Mouse (Mus musculus) adrenal gland, adult 18-20 months (tissue): ENCODE measurements around the gene Zc3h12a. TPM values are rescaled to one million over a fixed set of nuclear protein-coding genes. Genes with fewer than 3 reads are reported as not detected.

ENCODE experiments used
- DNase-seq, 2 experiments: peaks; one replicate each; pipeline ENCODE4 v3.0.0; 2021 to 2022; ENCODE audit warnings: low spot score in 2 of 2
- total RNA-seq, 2 experiments: library from RNA; stranded (reverse); gene quantifications; 1 replicate in 1 of 2; 2 replicates in 1 of 2; pipeline ENCODE4 v1.2.3; 2021

Zc3h12a gene
- total RNA-seq, 2 experiments from 2014 or later = 4.1 to 6.5 TPM

- DNase-seq = peak; percentile 53 to 69
Observed at GRCm38 (mm10) chr4:125116090-125116861, 11.4 kb downstream of the Zc3h12a start.

GRCm38 (mm10) chr4:125115710-125116089 lies 11.9 kb downstream of the Zc3h12a start:
- no peak for DNase-seq

- DNase-seq = no peak
Observed at GRCm38 (mm10) chr4:125115081-125115480, 12.6 kb downstream of the Zc3h12a start.

DNA sequence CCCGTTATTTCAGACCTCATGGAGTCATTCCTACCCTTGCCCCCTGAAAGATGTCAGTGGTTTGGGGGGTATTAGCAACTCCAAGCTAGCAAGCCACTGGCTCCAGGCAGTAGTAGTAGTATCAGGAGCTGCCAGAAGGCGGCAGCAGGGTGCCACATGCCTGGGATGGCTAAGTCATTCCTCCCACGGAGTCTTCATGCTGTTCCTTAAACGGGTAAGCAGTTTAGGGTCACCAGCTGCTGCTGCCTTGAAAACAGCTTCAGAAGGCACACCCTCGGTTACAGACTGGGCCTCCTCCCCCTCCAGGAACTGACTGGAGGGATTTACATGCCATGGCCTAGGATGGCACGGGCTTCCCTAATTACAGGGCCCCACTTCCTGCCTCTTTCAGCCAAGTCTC lies 13.0 kb downstream of the Zc3h12a start:
- DNase-seq = peak; percentile 84 to 90

DNA sequence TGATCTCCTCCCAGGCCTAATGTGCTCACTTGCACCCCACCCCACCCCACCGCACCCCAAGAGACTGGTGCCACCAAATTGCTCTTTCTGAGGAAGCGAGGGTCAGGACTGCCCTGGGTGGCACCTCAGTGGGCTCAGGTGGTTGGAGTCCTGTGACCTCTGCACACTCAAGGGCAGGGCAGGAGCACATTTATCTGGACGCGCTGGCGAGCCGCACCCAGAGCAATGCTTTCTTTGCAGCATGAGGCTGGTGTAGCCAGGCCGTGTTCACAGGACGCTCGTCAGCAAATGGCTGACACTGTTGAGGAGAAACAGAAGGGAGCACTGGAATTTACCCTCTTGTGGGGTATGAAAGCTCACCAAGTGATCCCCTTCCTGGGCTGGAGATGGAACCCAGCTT lies 22.3 kb downstream of the Zc3h12a start:
- no peak for DNase-seq

DNA sequence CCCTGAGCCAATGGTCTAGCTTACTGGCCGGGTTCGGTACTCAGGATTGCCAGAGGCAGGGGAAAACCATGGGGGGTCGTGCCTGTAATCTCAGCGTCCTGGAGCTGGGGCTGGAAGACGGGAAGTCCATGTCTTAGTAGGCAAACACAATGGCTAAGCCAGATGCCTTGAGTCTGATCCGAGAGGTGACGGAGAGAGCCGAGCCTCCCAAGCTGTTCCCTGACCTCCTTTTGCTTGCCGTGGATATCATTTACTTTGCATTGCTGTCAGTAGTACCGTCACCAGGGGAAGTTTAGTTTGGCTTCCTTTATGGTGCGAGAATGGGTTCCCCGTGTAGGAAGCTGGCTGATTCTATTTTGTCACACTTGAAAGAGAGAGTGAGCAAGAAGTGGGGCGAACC lies 26.3 kb downstream of the Zc3h12a start:
- DNase-seq = no peak

DNA sequence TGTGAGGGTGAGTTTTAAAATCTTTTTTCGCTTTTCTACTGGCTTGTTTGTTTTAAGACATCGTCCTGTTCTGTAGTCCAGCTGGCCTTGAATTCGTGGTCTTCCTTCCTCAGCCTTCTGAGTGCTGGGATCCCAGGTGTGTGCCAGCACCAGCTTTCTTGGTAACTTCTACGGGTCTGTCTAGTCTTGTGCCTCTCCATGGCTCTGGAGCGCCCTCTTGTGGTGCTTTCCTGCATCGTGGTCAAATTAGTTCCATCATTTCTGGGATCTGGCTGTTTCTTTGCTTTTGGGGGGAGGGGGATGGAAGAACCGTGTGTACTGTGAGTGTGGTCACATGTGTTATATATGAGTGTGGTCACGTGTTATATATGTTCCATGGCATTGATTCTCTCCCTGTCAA lies 28.2 kb downstream of the Zc3h12a start:
- DNase-seq = peak; percentile 86 to 89

GRCm38 (mm10) chr4:125097412-125097811 lies 30.2 kb downstream of the Zc3h12a start:
- DNase-seq = no peak

- no peak for DNase-seq
Observed at GRCm38 (mm10) chr4:125096066-125096465, 31.6 kb downstream of the Zc3h12a start.

DNA sequence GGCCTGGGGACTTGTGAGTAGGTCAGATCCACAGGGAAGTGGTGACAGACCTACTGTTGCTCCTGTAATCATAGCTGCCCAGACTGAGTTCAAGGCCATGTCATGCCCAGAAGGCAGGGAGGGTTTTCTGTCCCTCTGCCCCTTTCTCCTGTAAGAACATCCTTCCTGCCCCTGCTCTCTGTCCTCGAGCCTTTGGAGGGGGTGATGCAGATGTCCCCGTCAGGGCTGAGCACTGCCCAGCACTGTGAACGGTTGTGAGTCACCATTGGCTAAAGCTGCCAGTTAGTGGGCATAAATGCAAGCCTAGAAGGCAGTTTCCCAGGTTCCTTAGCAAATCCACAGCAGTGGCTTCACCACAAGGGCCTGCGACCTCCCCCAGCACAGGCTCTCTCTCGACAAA lies 34.6 kb downstream of the Zc3h12a start:
- no peak for DNase-seq

- no peak for DNase-seq
Observed at GRCm38 (mm10) chr4:125085346-125085841, 42.2 kb downstream of the Zc3h12a start.

- peak; percentile 98 to 99 for DNase-seq
Observed at GRCm38 (mm10) chr4:125084403-125085345, 43.0 kb downstream of the Zc3h12a start, which contains the start of gene Meaf6. Gene Meaf6, plus strand, starts transcription at chr4:125085134.

DNA sequence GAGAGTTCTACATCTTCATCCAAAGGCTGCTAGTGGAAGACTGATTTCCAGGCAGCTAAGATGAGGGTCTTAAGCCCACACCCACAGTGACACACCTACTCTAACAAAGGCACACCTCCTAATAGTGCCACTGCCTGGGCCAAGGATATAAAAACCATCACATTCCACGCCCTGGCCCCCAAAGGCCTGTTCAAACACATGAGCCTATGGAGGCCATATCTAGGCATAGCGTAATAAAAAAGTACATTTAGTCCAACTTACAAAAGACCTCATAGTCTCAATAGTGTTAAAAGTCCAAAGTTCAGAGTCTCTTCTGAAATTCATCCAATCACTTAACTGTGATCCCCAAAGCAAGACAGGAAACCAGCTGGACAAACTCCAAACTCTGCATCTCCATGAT lies 48.9 kb downstream of the Zc3h12a start:
- no peak for DNase-seq

DNA sequence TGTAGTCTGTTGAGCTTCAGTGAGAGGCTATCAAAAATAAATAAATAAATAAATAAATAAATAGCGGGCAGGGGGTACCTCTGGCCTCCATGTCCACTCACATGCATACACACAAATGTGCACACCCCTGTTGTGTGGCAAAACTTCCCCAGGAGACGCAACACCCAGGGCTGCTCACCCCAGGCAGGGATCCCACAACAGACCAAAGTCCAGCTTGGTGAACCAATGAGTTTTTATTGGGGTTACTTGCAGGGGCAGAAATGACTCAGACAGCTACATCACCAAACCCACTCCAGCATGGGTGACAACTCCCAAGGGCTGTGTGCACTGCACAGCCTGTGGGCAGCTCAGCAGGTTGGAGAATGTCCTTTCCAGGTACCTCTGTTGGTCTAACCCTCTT lies 49.9 kb downstream of the Zc3h12a start:
- DNase-seq = no peak

Other genes starting within 250 kb of the Zc3h12a start
- 1 to 10 TPM; 1.9 to 2.4 TPM for gene Epha10, start 246.9 kb downstream of the Zc3h12a start, total RNA-seq
- 10 to 100 TPM; 12.7 to 14.0 TPM for gene 9930104L06Rik, start 190.8 kb downstream of the Zc3h12a start, total RNA-seq
- gene Cdca8, start 188.5 kb downstream of the Zc3h12a start, total RNA-seq = 1 to 10 TPM; 2.3 to 2.5 TPM
- gene Rspo1, start 141.4 kb downstream of the Zc3h12a start, total RNA-seq = 1 to 10 TPM; 4.6 to 7.8 TPM
- 10 to 100 TPM; 57.3 to 61.3 TPM for gene Gnl2, start 111.3 kb downstream of the Zc3h12a start, total RNA-seq
- not detected for gene Dnali1, start 62.1 kb downstream of the Zc3h12a start, total RNA-seq
- 10 to 100 TPM; 16.9 to 20.7 TPM for gene Snip1, start 61.2 kb downstream of the Zc3h12a start, total RNA-seq
- gene Meaf6, start 42.7 kb downstream of the Zc3h12a start, total RNA-seq = 10 to 100 TPM; 24.0 to 29.2 TPM